Mouse (Mus musculus): ENCODE data around the gene Mrps10.
"Not testable (repeated sequence)": the region's sequence is repeated elsewhere in the genome, so short reads cannot be mapped to it uniquely, and the experiment has no call there.

Mrps10 gene

GRCm38 (mm10) chr17:47381917-47382316, 13.2 kb downstream of the Mrps10 start:
- no peak for DNase-seq (ENCODE audit: low spot score)

- no peak for DNase-seq (ENCODE audit: low spot score)
Observed at GRCm38 (mm10) chr17:47383266-47383665, 14.6 kb downstream of the Mrps10 start.

DNA sequence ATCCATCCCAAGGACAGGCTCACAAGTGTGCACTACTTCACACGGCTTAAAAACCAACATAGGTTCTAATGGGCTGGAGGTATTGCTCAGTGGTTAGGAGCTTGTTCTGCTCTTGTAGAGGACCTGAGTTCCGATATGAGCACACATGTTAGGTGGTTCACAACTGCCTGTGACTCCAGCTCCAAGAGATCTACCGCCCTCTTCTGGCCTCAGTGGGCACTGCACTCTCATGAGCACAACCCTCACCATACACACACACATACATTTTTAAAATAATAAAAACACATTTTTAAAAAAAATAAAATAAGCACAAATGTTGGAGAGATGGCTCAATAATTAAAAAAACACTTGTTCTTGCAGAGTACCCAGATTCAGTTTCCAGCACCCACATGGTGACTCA, 15.4 kb downstream of the Mrps10 start:
- DNase-seq (ENCODE audit: low spot score) = no peak

DNA sequence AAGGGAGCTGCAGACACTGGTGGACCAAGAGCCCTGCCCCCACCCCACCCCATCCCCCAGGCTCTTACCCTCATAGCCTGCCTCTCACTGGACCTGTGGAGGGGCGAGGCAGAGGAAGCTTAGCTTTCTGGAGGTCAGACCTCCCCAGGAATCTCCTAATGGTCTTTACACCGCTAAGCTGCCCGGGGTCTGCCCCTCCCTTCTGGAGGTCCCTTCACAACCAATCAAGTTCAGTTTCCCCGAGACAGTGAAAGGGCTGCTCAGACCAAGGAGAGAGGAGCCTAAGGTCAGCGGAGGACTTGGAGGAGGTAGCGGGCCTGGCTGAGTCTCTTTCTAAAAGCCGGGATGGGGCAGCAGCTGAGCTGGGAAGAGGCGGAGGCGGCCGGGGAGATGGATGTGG, 16.5 kb downstream of the Mrps10 start, which contains the start of gene Guca1b:
Gene Guca1b, plus strand, starts transcription at position 249 of the 400 bp plus-strand sequence.
- DNase-seq (ENCODE audit: low spot score) = no peak

DNA sequence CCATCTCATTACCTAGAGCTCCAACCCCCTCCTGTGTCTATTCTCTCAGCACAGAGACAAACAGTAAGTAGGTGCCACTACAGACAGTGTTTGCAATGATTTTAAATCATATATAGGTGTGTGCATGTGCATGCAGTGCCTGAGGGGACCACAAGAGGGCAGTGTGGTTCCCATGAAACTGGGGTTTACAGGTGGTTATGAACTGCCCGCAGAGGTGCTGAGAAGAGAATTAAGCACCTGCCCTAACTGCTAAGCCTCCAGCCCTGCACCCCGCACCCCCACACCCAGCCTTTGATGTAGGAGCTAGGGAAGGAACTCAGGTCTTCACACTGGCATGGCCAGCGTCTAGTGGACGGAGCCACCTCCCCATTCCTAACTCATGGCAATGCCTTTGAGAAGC, 18.0 kb downstream of the Mrps10 start:
- DNase-seq (ENCODE audit: low spot score) = peak; percentile 40

DNA sequence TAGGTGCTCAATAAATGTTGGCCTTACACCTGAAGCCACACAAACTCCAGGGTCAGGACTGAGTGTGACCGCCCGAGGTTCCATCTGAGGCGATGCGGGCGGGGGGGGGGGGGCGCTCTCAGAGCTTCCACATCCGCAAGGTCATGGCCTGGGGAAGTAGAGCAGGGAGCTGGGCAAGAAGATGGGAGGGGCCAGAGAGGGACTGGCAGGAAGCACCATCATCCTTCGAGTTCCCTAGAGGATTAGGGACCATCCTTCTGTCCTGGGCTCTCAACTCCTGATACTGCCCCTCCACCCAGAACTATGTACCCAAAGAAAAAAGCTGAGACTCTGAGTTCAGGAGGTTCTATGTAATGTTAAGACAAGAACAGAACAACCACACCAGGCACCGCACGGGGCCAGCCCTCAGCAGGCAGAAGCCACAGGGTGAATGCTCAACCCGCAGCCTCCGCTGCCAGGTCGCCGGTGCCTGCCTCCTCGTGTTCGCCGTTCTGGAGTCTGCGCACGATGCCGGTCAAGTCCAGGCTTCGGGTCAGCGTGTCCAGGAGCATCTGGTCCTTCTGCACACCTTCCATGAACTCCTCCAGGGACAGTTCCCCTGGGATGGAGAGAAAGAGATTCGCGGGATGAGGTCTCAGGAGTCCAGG, 25.7 kb downstream of the Mrps10 start:
- peak; percentile 84 for DNase-seq (ENCODE audit: low spot score)

DNA sequence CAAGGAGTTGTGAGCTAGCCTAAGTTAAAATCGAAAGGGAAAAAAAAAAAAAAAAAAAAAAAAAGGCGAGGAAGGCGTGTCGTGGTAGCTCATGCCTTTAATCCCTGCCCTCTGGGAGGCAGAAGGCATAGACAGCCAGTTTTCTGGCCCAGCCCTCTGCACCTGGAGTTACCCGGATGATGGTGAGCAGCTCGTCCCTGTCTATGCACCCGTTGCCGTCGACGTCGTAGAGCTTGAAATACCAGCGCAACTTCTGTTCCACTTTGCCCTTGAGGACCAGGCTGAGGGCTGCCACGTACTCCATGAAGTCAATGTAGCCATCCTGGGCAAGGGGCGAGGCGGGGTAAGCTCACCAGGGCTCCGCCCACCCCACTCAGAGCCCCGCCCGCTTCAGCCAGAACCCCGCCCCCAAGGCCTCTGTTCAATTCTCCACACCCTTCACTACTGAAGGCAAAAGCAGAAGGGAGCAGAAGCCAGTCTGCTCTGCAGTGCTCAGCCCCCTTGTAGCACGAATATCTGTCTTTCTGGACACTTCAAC, 26.8 kb downstream of the Mrps10 start:
- peak; percentile 95 for DNase-seq (ENCODE audit: low spot score)

GRCm38 (mm10) chr17:47399091-47399490, 30.4 kb downstream of the Mrps10 start:
- DNase-seq (ENCODE audit: low spot score) = no peak

- no peak for DNase-seq (ENCODE audit: low spot score)
Observed at GRCm38 (mm10) chr17:47400451-47400850, 31.8 kb downstream of the Mrps10 start, which contains the start of gene Guca1a. TSS of gene Guca1a (minus strand) at chr17:47400584.

DNA sequence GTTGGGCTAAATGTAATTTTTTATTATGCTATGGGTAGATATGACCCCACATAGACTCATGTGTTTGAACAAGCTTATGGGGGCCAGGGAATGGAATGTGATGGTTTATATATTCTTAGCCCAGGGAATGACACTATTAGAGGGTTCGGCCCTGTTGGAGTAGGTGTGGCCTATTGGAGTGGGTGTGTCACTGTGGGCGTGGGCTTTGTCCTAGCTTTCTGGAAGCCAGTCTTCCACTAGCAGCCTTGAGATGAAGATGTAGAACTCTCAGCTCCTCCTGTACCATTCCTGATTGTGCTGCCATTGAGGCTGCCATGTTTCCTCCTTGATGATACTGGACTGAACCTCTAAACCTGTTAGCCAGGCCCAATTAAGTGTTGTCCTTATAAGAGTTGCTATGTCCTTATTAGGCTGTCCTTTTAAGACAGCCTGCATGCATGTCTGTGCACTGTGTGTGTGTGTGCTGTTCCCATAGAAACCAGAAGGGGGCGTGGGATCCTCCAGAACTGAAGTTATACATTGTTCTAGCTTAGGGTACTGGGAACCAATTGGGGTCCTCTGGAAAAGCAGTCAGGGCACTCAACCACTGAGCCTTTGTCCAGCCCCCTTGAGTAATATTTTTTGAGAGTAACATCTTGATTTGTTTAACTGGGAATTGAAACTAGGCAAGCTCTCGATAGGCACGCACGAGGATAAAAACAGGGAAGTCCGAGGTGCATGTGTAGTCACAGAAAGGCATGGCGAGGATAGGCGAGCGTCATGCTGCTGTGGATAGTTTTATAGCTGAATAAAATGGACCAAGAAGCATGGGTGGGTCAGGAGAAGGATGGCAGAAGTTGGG, 39.2 kb downstream of the Mrps10 start:
- DNase-seq (ENCODE audit: low spot score) = no peak

DNA sequence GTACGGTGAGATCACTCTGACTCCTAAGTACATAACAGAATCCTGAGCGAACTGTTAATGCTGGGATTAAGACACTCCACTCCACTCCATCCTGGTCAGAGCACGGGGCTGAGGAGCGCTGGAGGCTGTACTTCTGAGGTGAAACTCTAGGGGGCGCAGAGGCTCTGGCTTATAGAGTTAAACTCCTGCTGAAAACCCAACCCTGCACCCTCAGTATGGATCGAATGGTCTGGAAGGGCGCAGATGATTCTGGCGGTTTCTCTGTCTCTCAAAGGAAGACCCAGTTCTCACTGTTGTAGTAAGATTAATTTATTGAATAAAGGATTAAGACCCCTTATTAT, 39.8 kb downstream of the Mrps10 start:
- DNase-seq (ENCODE audit: low spot score) = no peak

DNA sequence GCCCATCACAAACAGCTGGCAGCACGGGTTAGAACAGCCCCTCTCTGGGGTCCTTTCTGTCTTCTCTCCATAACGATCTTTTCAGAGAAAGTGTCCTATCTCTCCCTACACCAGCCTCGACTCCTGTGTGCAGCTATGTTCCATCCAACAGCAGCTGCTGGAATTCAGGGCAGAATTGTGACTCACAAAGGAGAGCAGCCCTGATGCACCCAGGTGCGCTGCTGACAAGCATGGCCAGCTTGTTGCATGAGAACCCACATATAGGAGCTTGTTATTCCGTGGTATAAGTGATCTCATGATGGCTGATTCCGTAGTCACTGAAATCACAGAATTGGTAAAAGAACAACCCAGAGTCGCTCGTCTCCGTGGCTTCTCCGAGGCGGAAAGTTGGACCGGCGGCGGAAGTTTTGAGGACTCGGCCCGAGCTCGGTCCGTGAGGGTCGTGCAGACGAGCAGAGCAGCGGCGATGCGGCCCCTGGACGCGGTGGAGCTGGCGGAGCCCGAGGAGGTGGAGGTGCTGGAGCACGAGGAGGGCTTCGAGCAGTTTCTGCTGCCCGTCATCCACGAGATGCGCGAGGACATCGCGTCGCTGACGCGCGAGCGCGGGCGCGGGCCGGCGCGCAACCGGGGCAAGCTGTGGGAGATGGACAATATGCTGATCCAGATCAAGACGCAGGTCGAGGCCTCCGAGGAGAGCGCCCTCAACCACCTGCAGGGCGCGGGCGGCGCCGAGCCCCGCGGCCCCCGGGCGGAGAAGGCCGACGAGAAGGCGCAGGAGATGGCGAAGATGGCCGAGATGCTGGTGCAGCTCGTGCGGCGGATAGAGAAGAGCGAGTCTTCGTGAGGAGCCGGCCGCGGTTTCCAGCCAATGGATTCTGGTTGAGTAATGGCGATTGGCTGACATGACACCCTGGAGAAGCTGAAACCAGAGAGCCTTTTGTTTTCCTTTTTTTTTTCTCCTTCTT, 41.5 kb downstream of the Mrps10 start:
- not testable (repeated sequence) for DNase-seq (ENCODE audit: low spot score)

DNA sequence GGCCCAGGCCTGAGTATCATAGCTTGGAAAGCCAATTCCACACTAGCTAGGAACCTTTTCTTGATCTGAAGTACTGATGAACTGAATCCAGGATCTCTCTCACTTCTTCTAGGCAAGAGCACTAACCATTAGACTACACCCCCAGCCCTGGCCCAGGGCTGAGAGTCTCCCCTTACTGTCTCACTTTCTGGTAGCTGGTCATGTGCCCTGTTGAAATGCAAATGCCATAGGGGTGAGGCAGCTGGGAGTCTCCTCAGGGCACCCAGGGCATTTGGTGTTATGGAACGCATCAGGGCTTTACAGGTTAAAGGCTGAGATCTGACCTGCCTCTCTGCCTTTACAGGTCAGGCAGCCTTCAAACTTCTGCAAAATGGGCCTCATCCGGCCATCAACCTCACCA, 51.5 kb downstream of the Mrps10 start:
- DNase-seq (ENCODE audit: low spot score) = no peak

DNA sequence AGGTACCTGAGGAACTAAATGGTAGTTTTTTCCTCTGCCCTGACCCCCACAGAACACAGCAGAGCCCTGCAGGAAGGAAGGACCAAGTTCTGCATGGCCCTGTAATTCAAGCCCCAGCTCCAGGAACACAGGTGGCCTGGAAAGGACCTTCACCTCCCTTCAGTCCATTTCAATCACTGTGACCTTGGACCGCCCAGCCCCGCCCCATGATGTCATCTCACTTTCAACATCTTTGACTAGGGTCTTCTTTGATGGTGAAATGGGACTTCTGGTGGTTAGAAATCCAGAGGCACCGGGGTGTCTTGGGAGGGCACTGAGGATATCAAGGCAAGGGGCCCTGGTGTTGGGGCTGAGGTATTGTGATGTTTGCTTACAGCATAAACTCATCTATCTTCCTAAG, 52.9 kb downstream of the Mrps10 start:
- no peak for DNase-seq (ENCODE audit: low spot score)

- not testable (repeated sequence) for DNase-seq (ENCODE audit: low spot score)
Observed at GRCm38 (mm10) chr17:47422616-47423015, 53.9 kb downstream of the Mrps10 start.

GRCm38 (mm10) chr17:47424186-47424585, 55.5 kb downstream of the Mrps10 start:
- no peak for DNase-seq (ENCODE audit: low spot score)

DNA sequence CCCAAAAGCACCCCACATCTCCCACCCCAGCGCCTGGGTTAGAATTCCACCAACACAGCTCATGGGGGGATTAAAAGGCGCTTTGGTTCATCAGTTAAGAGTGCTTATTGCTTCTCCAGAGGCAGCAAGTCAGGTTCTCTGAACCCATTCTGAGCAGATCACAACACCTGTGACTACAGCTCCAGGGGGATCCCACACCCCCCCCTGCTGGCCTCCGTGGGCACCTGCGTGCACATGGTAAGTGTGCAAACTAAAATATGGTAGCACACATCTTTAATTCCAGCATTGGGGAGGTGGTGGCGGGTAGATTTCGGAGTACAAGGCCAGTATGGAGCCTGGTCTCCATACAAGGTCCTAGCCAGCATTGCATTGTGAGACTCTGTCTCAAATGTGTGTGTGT, 58.6 kb downstream of the Mrps10 start:
- DNase-seq (ENCODE audit: low spot score) = peak; percentile 39

GRCm38 (mm10) chr17:47428831-47429304, 60.2 kb downstream of the Mrps10 start:
- peak; percentile 85 for DNase-seq (ENCODE audit: low spot score)

- DNase-seq (ENCODE audit: low spot score) = peak; percentile 18
Observed at GRCm38 (mm10) chr17:47430815-47431214, 62.1 kb downstream of the Mrps10 start.

Data from MN1 (cell line).